Mouse (Mus musculus): ENCODE measurements around the gene Pax3. TPM values are rescaled to one million over a fixed set of nuclear protein-coding genes. Genes with fewer than 3 reads are reported as not detected.

Gene Pax3
- polyA plus RNA-seq, 1 experiment from 2014 or later: 37.5 TPM

GRCm38 (mm10) chr1:78189501-78190345 is 7.2 kb downstream of the Pax3 start:
- WGBS: 1% methylated on average over 46 of the region's 47 CpGs
- H3K9me3 ChIP-seq: no peaks in the 10 kb centered on the region
- H3K36me3 ChIP-seq: no peaks in the 10 kb centered on the region
- peak overlapping the region; percentile 58 for H3K4me2 ChIP-seq (replicated peaks)
- peaks cover 47% of the 10 kb centered on the region for H3K27me3 ChIP-seq
- peak overlapping the region; percentile 67 for H3K9ac ChIP-seq
- peak overlapping the region; percentile 88 for H3K27ac ChIP-seq
- 0 out of 2 replicates have a peak, but pooled peaks cover 4% of the 10 kb centered on the region for H3K4me1 ChIP-seq
- H3K4me3 ChIP-seq: peak overlapping the region; percentile 53
- peak; percentile 61; the same call in 1 of the 2 replicates for ATAC-seq (ENCODE audit: insufficient number of reproducible peaks, insufficient read depth, low FRiP score, low TSS enrichment)

GRCm38 (mm10) chr1:78189016-78189415 is 7.9 kb downstream of the Pax3 start:
- H3K9me3 ChIP-seq: no peaks in the 10 kb centered on the region
- peak overlapping the region; percentile 67 for H3K9ac ChIP-seq
- H3K27ac ChIP-seq: 0 out of 2 replicates have a peak overlapping the region, but pooled peaks have one; percentile 48
- no peak for ATAC-seq (ENCODE audit: insufficient number of reproducible peaks, insufficient read depth, low FRiP score, low TSS enrichment)
- peak overlapping the region; percentile 53 for H3K4me3 ChIP-seq
- H3K4me1 ChIP-seq: 0 out of 2 replicates have a peak, but pooled peaks cover 4% of the 10 kb centered on the region
- H3K27me3 ChIP-seq: peaks cover 48% of the 10 kb centered on the region
- H3K36me3 ChIP-seq: no peaks in the 10 kb centered on the region
- peak overlapping the region; percentile 58 for H3K4me2 ChIP-seq (replicated peaks)
- under 1% methylated on average over 16 of the region's 16 CpGs for WGBS

- ATAC-seq (ENCODE audit: insufficient number of reproducible peaks, insufficient read depth, low FRiP score, low TSS enrichment): no peak
- H3K36me3 ChIP-seq: no peaks in the 10 kb centered on the region
- 0 out of 2 replicates have a peak overlapping the region, but pooled peaks have one; percentile 8 for H3K9ac ChIP-seq
- H3K9me3 ChIP-seq: no peaks in the 10 kb centered on the region
- 13% methylated on average over 2 of the region's 2 CpGs for WGBS
- H3K27ac ChIP-seq: no peak overlapping the region
- peak overlapping the region; percentile 58 for H3K4me2 ChIP-seq (replicated peaks)
- H3K4me1 ChIP-seq: 0 out of 2 replicates have a peak, but pooled peaks cover 4% of the 10 kb centered on the region
- peaks cover 41% of the 10 kb centered on the region for H3K27me3 ChIP-seq
- H3K4me3 ChIP-seq: no peak overlapping the region
Measured at GRCm38 (mm10) chr1:78188299-78188698, 8.6 kb downstream of the Pax3 start.

GRCm38 (mm10) chr1:78187788-78188173 is 9.2 kb downstream of the Pax3 start:
- WGBS: 6% methylated on average over 6 of the region's 6 CpGs
- peak overlapping the region; percentile 58 for H3K4me2 ChIP-seq (replicated peaks)
- no peak for ATAC-seq (ENCODE audit: insufficient number of reproducible peaks, insufficient read depth, low FRiP score, low TSS enrichment)
- 0 out of 2 replicates have a peak overlapping the region, but pooled peaks have one; percentile 8 for H3K9ac ChIP-seq
- no peak overlapping the region for H3K4me3 ChIP-seq
- peaks cover 42% of the 10 kb centered on the region for H3K27me3 ChIP-seq
- H3K9me3 ChIP-seq: no peaks in the 10 kb centered on the region
- no peaks in the 10 kb centered on the region for H3K36me3 ChIP-seq
- 0 out of 2 replicates have a peak, but pooled peaks cover 4% of the 10 kb centered on the region for H3K4me1 ChIP-seq
- H3K27ac ChIP-seq: no peak overlapping the region

GRCm38 (mm10) chr1:78187122-78187787 is 9.7 kb downstream of the Pax3 start:
- Histone ChIP-seq H3K4me1 (0 out of 2 replicates have a peak, but pooled peaks cover 4% of the 10 kb centered on the region), H3K9me3 (no peaks in the 10 kb centered on the region), H3K4me2 (replicated peaks) (peak overlapping the region; percentile 58), H3K27ac (no peak overlapping the region), H3K4me3 (no peak overlapping the region), H3K9ac (no peak overlapping the region), H3K27me3 (peaks cover 47% of the 10 kb centered on the region), H3K36me3 (no peaks in the 10 kb centered on the region)
- 5% methylated on average over 8 of the region's 8 CpGs for WGBS
- ATAC-seq (ENCODE audit: insufficient number of reproducible peaks, insufficient read depth, low FRiP score, low TSS enrichment): no peak

- H3K27ac ChIP-seq: no peak overlapping the region
- peaks cover 6% of the 10 kb centered on the region; the same call in 1 of the 2 replicates for H3K4me1 ChIP-seq
- no peaks in the 10 kb centered on the region for H3K36me3 ChIP-seq
- H3K9me3 ChIP-seq: no peaks in the 10 kb centered on the region
- H3K4me2 ChIP-seq (replicated peaks): no peak overlapping the region
- peaks cover 46% of the 10 kb centered on the region for H3K27me3 ChIP-seq
- no peak overlapping the region for H3K4me3 ChIP-seq
- WGBS: 47% methylated on average over 5 of the region's 5 CpGs
- H3K9ac ChIP-seq: no peak overlapping the region
- ATAC-seq (ENCODE audit: insufficient number of reproducible peaks, insufficient read depth, low FRiP score, low TSS enrichment): no peak
Measured at GRCm38 (mm10) chr1:78182954-78183353, 14.0 kb downstream of the Pax3 start.

- peak overlapping the region; percentile 23; the same call in 1 of the 2 replicates for H3K27ac ChIP-seq
Measured at GRCm38 (mm10) chr1:78181882-78182281, 15.1 kb downstream of the Pax3 start.

GRCm38 (mm10) chr1:78172334-78172733 is 24.6 kb downstream of the Pax3 start:
- ATAC-seq (ENCODE audit: insufficient number of reproducible peaks, insufficient read depth, low FRiP score, low TSS enrichment): no peak
- Histone ChIP-seq H3K4me3 (no peak overlapping the region), H3K4me2 (replicated peaks) (0 out of 2 replicates have a peak overlapping the region, but pooled peaks have one; percentile 6), H3K9me3 (no peaks in the 10 kb centered on the region), H3K27ac (no peak overlapping the region), H3K9ac (no peak overlapping the region), H3K4me1 (peaks cover 29% of the 10 kb centered on the region), H3K36me3 (no peaks in the 10 kb centered on the region), H3K27me3 (peaks cover 46% of the 10 kb centered on the region)
- WGBS: 25% methylated on average over 6 of the region's 6 CpGs

More at GRCm38 (mm10) chr1:78181882-78182281, 15.1 kb downstream of the Pax3 start:
- Histone ChIP-seq H3K4me3 (no peak overlapping the region), H3K9ac (no peak overlapping the region), H3K36me3 (no peaks in the 10 kb centered on the region), H3K4me2 (replicated peaks) (no peak overlapping the region), H3K27me3 (peaks cover 51% of the 10 kb centered on the region), H3K4me1 (peaks cover 9% of the 10 kb centered on the region; the same call in 1 of the 2 replicates), H3K9me3 (no peaks in the 10 kb centered on the region)
- WGBS: 4% methylated on average over 9 of the region's 9 CpGs
- no peak for ATAC-seq (ENCODE audit: insufficient number of reproducible peaks, insufficient read depth, low FRiP score, low TSS enrichment)

GRCm38 (mm10) chr1:78171671-78172070 is 25.3 kb downstream of the Pax3 start:
- H3K4me2 ChIP-seq (replicated peaks): no peak overlapping the region
- no peak for ATAC-seq (ENCODE audit: insufficient number of reproducible peaks, insufficient read depth, low FRiP score, low TSS enrichment)
- H3K27me3 ChIP-seq: peaks cover 45% of the 10 kb centered on the region
- no peak overlapping the region for H3K9ac ChIP-seq
- no peak overlapping the region for H3K27ac ChIP-seq
- 11% methylated on average over 1 of the region's 1 CpGs for WGBS
- no peak overlapping the region for H3K4me3 ChIP-seq
- no peaks in the 10 kb centered on the region for H3K36me3 ChIP-seq
- H3K9me3 ChIP-seq: no peaks in the 10 kb centered on the region
- H3K4me1 ChIP-seq: peaks cover 27% of the 10 kb centered on the region

GRCm38 (mm10) chr1:78170771-78171170 is 26.2 kb downstream of the Pax3 start:
- Histone ChIP-seq H3K36me3 (no peaks in the 10 kb centered on the region), H3K9me3 (no peaks in the 10 kb centered on the region), H3K4me3 (no peak overlapping the region), H3K27ac (no peak overlapping the region), H3K27me3 (peaks cover 42% of the 10 kb centered on the region), H3K4me1 (peaks cover 27% of the 10 kb centered on the region), H3K9ac (no peak overlapping the region), H3K4me2 (replicated peaks) (no peak overlapping the region)
- no peak for ATAC-seq (ENCODE audit: insufficient number of reproducible peaks, insufficient read depth, low FRiP score, low TSS enrichment)
- 25% methylated on average over 9 of the region's 9 CpGs for WGBS

GRCm38 (mm10) chr1:78168796-78169195 is 28.1 kb downstream of the Pax3 start:
- WGBS: 33% methylated on average over 3 of the region's 3 CpGs
- Histone ChIP-seq H3K4me1 (peaks cover 27% of the 10 kb centered on the region), H3K9me3 (no peaks in the 10 kb centered on the region), H3K27ac (no peak overlapping the region), H3K4me2 (replicated peaks) (no peak overlapping the region), H3K4me3 (no peak overlapping the region), H3K36me3 (no peaks in the 10 kb centered on the region), H3K9ac (no peak overlapping the region), H3K27me3 (peaks cover 53% of the 10 kb centered on the region)
- ATAC-seq (ENCODE audit: insufficient number of reproducible peaks, insufficient read depth, low FRiP score, low TSS enrichment): no peak

All from embryonic facial prominence, embryonic 12.5 days (tissue).